Mouse (Mus musculus) spleen, embryonic (tissue): Measurements from ENCODE around the gene Mfsd4b1.

Experiments used
- CTCF ChIA-PET: fragments of 350-600 bp; sonication (Branson Sonifier 250); formaldehyde crosslinking; loops from one replicate; lab custom pipeline; 2022; lab: Charles Lee

Mfsd4b1 gene

GRCm38 (mm10) chr10:40024554-40025428 lies at the start of gene Mfsd4b1:
Gene Mfsd4b1 (minus strand): TSS chr10:40025268.
- CTCF ChIA-PET = interaction anchor here (0.6 kb wide), 1 partner anchor 632 kb away, joined by 3 read pairs; no protein-coding TSS in a partner anchor

GRCm38 (mm10) chr10:40073608-40074007 lies 48.5 kb upstream of the Mfsd4b1 start:
- CTCF ChIA-PET = interaction anchor here (0.6 to 0.7 kb wide), 2 partner anchors 29 to 61 kb away, joined by 6 to 8 read pairs; no protein-coding TSS in a partner anchor

- CTCF ChIA-PET = interaction anchor here (0.8 kb wide), 1 partner anchor 94 kb away, joined by 4 read pairs; no protein-coding TSS in a partner anchor
Measured at GRCm38 (mm10) chr10:40070684-40071083, 45.6 kb upstream of the Mfsd4b1 start.

- CTCF ChIA-PET = no interaction called here
Measured at GRCm38 (mm10) chr10:40069270-40069669, 44.2 kb upstream of the Mfsd4b1 start.

- CTCF ChIA-PET = no interaction called here
Measured at GRCm38 (mm10) chr10:40068595-40068994, 43.5 kb upstream of the Mfsd4b1 start.

- CTCF ChIA-PET = interaction anchor here (0.7 kb wide), 1 partner anchor 10 kb away, joined by 4 read pairs; no protein-coding TSS in a partner anchor
Measured at GRCm38 (mm10) chr10:40067529-40067928, 42.5 kb upstream of the Mfsd4b1 start.

- CTCF ChIA-PET = interaction anchor here (0.7 kb wide), 1 partner anchor 9 kb away, joined by 4 read pairs; no protein-coding TSS in a partner anchor
Measured at GRCm38 (mm10) chr10:40067071-40067470, 42.0 kb upstream of the Mfsd4b1 start.

- CTCF ChIA-PET = no interaction called here
Measured at GRCm38 (mm10) chr10:40065357-40065756, 40.3 kb upstream of the Mfsd4b1 start.

GRCm38 (mm10) chr10:40063291-40063890 lies 38.3 kb upstream of the Mfsd4b1 start:
- CTCF ChIA-PET = interaction anchor here (0.6 kb wide), 1 partner anchor 29 kb away, joined by 3 read pairs; no protein-coding TSS in a partner anchor

GRCm38 (mm10) chr10:40062812-40063211 lies 37.7 kb upstream of the Mfsd4b1 start:
- CTCF ChIA-PET = interaction anchor here (0.6 kb wide), 1 partner anchor 115 kb away, joined by 5 read pairs; no protein-coding TSS in a partner anchor

- CTCF ChIA-PET = no interaction called here
Measured at GRCm38 (mm10) chr10:40061926-40062325, 36.9 kb upstream of the Mfsd4b1 start.

GRCm38 (mm10) chr10:40058786-40059120 lies 33.7 kb upstream of the Mfsd4b1 start:
- CTCF ChIA-PET = no interaction called here

- CTCF ChIA-PET = interaction anchor here (0.6 kb wide), 1 partner anchor 9 kb away, joined by 4 read pairs; no protein-coding TSS in a partner anchor
Measured at GRCm38 (mm10) chr10:40058062-40058785, 33.2 kb upstream of the Mfsd4b1 start.

- CTCF ChIA-PET = interaction anchor here (0.6 kb wide), 1 partner anchor 10 kb away, joined by 4 read pairs; no protein-coding TSS in a partner anchor
Measured at GRCm38 (mm10) chr10:40057615-40058014, 32.5 kb upstream of the Mfsd4b1 start.

- CTCF ChIA-PET = interaction anchor here (1.0 to 1.6 kb wide), 2 partner anchors 83 to 158 kb away, joined by 3 to 5 read pairs; no protein-coding TSS in a partner anchor
Measured at GRCm38 (mm10) chr10:40054455-40054854, 29.4 kb upstream of the Mfsd4b1 start.

- CTCF ChIA-PET = interaction anchor here (1.0 to 1.6 kb wide), 5 partner anchors 11 to 159 kb away, joined by 3 to 5 read pairs (median 3); no protein-coding TSS in a partner anchor
Measured at GRCm38 (mm10) chr10:40053896-40054295, 28.8 kb upstream of the Mfsd4b1 start.

- CTCF ChIA-PET = interaction anchor here (1.0 to 1.6 kb wide), 5 partner anchors 10 to 159 kb away, joined by 3 to 5 read pairs (median 3); no protein-coding TSS in a partner anchor
Measured at GRCm38 (mm10) chr10:40053257-40053895, 28.3 kb upstream of the Mfsd4b1 start.

- CTCF ChIA-PET = no interaction called here
Measured at GRCm38 (mm10) chr10:40051997-40052396, 26.9 kb upstream of the Mfsd4b1 start.

GRCm38 (mm10) chr10:40050763-40051162 lies 25.7 kb upstream of the Mfsd4b1 start:
- CTCF ChIA-PET = no interaction called here

- CTCF ChIA-PET = interaction anchor here (0.6 kb wide), 1 partner anchor 109 kb away, joined by 4 read pairs; no protein-coding TSS in a partner anchor
Measured at GRCm38 (mm10) chr10:40041339-40041738, 16.3 kb upstream of the Mfsd4b1 start.
